Mouse (Mus musculus): ENCODE results near the gene 2310011J03Rik.

2310011J03Rik gene

DNA sequence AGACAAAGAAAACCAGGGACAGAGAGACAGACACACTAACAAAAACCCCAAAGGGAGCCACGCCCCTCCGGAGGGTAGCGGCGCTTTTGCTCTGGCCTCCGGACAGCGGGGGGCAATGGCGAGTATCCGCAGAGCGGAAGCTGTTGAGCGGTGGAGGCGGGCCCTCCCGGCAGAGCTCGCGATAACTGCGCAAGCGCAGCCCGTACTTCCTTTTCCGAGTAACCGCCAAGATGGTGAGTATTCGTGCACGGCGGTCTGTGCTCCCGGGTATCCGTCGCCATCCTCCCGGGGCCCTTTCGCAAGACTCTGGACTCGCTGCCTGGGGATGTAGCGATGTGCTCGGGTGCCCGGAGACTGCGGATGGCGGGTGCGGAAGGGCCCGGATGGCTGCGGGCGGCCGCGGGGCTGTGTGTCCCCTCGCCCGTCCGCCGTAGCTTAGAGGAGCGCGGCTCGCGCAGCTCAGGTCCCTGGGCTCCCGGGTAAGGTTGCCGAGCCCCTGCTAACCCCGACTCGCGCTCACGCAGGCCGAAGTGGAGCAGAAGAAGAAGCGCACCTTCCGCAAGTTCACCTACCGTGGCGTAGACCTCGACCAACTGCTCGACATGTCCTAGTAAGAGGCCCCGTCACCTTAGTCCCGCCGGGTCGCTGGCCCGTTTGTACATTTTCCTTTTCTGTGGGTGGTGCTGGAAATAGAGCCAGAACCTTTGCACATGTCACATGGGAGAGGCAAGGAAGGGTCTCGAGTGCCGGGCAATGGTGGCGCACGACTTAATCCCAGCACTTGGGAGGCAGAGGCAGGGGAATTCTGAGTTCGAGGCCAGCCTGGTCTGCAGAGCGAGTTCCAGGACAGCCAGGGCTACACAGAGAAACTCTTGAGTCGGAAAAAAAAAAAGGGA is 27.8 kb downstream of the 2310011J03Rik start, which contains the start of gene Rps15:
Gene Rps15, plus strand, starts transcription at position 203 of the 896 bp plus-strand sequence.
- peak; percentile 95 for DNase-seq (ENCODE audit: low read depth, low spot score)

DNA sequence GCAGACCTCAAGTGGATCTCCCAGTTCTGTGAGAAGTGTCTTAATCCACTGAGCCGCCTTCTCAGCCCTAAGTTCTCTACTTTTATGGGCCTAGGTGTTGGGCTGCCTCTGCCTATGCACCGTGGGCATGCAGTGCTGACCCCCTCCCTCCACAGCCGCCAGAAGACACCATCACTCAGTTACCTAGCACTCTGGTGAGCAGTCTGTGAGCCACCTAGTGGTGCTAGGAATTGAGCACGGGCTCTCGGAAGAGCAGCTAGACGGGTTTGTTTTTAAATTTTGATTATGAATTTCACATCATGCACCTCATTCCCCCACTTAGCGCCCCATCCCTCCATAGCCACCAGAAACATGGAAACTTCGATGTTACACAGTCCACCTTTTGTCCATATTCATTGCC is 31.7 kb downstream of the 2310011J03Rik start:
- DNase-seq (ENCODE audit: low read depth, low spot score), result no peak

DNA sequence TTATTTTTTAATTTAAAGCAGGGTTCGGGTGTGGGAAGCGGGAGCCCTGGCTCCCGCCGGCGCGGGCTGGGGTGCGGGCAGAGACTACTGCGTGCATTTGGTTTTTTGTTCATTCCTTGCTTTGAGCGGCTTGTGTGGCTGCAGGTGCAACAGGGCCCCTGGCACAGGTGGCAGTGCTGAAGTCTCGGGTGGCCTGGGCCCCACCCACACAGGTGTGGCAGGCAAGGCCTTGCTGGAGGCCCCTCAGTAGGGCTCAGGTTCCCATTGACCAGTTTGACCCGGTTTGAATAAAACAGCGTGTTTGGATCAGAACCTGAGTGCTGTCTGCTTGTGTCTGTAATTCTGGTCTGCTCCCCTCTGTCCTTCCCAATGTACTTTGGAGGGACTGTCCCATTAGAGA is 32.2 kb downstream of the 2310011J03Rik start:
- no peak for DNase-seq (ENCODE audit: low read depth, low spot score)

DNA sequence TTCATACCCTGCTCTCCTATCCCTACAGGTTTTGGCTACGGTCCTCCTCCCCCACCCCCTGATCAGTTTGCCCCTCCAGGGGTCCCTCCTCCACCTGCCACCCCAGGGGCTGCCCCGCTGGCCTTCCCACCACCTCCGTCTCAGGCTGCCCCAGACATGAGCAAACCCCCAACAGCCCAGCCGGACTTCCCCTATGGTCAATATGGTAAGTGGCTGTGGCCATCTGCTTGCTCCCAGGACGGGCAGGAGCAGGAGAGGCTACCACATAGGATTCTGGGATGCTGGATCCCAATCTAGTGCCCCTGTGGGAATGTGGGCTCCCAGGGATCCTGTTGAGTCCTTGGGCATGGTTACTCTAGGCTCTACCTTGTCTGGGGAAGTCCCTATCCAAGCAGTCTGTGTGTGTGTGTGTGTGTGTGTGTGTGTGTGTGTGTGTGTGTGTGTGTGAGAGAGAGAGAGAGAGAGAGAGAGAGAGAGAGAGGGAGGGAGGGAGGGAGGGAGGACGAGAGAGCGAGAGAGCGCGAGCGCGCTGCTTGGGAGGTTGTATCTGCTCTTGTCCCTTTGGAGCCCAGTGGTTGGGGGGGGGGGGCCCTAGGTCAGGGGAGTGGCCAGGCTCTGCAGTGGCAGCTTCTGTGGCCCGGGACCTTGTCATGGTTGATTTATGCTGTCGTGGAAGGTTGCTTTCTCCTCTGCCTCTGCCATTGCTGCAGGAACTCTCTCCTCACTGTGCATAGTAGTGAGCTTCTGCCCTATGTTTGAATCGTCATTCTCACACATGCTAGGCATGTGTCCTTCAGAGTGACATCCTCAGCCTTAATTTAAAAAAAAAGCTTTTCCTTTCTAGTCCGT is 34.9 kb downstream of the 2310011J03Rik start:
- DNase-seq (ENCODE audit: low read depth, low spot score), result no peak

DNA sequence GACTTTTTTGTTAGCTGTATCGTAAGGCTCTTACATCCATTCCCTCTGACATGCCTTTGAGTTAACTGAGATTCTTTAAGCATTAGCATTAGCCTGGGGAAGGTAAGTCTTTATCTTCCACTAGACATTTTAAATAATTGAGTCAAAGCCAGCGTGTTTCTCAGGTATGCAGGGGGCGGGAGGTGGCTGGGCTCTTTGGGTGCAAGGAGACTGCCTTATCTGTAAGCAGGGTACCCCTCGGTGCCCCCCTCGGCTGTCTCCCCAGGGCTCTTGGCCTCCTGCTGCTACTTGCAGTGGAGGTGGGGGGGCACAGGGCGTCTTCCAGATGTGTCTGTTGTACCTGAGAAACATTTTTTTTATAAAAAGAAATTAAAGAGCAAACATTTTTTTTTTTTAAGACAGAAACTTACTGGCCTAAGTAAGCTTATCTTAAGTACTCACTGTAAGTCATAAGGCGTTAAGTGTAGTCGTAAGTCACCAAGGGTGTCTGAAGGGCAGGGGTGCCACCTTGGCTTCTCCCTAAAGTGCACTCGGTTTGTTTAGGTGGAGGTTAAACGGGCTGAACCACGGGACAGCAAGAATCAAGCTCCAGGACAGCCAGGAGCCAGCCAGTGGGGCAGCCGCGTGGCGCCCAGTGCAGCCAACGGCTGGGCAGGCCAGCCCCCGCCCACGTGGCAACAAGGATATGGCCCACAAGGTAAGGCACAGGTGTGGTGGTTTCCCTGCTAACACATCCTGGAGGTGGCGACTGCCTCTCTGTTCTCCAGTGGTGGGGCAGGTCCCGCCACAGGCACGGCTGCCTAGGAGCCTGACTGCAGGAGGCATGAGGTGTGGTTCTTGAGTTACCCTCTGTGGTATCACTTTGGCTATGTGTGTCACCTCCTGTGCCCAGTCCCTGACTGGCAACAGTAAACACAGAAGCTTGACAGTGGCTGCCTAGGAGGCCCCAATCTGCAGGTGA is 37.6 kb downstream of the 2310011J03Rik start:
- no peak for DNase-seq (ENCODE audit: low read depth, low spot score)

DNA sequence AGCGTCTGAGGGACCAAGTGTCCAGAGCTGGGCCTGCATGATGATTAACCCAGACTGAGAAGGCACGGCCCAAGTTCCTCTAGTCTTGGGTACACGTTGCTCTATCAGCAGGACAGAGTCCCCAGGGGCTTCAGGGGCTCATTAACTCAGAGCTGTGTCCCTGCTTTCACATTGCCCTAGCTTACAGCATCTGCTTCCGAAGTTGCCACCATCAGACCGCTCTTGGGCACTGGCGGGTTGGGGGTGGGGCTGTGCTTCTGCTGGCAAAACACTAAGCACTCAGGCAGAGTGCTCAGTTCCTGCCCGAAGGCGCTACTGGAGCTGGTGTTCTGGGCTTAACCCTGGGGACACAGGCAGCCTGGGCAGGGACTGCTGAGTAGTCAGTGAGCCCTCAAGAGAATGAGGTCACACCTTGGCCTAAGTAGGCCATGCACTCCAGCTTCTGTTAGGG is 38.4 kb downstream of the 2310011J03Rik start:
- DNase-seq (ENCODE audit: low read depth, low spot score), result peak; percentile 65

DNA sequence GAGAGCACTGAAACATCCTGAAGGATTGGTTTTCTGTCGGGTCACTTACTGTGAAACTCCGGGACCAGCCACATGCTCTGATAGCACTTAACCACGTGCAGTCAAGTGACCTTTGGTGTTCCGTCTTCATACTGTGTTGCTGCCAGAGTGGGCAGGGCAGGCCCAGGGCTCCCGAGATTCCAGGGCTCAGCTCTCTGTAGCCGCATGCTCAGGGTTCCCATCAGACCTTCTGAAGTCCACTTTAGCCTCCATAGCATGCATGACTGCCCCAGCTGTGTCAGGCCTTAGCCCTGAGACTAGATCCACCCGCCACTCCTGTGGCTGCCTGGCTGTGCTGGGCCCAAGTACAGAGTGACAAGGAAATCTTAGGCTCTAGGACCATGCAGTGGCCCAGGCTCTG is 39.0 kb downstream of the 2310011J03Rik start:
- no peak for DNase-seq (ENCODE audit: low read depth, low spot score)

DNA sequence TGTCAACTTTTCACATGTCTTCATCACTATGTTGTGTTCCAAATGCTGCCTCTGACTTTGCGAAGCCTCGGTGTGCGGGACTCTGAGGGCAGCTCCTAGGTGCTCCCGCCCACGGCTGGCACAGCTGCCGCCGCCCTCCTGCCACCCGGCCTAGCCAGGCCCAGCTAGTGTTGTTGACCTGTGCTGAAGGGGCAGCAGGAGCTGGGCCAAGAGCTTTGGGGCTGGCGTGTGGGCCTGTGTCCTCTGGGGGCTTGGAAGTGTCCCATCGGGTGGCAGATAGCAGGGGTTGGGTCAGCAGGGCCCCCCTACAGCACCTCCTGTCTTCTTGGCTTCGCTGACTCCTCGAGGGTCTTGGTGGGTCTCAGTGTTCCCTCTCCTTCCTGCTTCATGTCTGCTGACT is 41.1 kb downstream of the 2310011J03Rik start:
- no peak for DNase-seq (ENCODE audit: low read depth, low spot score)

DNA sequence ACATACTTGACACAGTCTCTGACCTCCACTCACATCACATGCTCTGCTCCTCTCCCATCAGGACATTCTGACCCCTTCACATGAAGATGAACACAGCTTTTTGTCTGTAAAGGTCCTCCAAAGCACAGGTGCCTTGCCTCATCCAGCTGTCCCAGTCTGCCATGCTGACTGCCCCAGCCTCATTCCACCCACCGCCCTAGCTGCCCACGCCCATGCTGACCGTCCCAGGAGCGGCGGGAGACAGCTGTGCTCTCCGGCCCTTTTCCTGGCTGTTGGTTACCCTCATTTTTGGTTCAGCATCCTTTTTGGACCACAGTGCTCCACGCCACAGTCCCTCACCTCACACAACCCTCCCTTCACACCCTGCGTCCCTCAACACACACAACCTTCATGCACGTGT is 41.9 kb downstream of the 2310011J03Rik start:
- DNase-seq (ENCODE audit: low read depth, low spot score), result no peak

DNA sequence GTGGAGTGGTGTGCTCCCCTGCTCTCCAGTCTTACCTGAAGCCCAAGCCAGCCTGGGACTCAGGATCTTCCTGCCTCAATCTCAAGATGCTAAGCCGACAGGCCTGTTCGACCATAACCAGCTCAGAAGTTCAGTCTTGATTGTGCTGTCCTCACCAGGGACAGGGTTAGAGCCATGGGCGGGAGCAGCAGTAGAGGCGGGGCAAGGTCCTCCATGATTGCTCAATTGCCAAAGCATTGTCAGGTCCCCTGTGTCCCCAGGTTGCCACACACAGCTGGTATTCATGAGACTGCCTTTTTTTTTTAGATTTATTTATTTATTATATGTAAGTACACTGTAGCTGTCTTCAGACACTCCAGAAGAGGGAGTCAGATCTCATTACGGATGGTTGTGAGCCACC is 44.1 kb downstream of the 2310011J03Rik start:
- no peak for DNase-seq (ENCODE audit: low read depth, low spot score)

DNA sequence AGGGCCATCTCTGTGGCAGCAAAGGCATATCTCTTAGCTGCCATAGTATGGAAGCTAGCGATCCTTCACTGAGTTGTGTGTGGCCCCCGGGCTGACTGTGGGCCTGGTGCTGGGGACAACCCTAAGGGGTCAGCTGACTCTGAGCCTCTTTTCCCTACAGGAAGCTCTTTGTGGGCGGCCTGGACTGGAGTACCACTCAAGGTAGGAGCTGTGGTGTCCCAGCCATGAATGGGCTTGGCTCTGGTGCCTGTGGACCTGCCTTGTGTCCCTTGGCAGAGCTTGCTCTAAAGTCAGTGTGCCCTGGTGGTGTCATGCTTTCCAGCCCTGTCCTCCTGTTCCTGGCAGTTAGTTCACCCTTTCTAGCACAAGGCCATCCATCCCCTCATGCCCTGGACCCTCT is 46.5 kb downstream of the 2310011J03Rik start:
- DNase-seq (ENCODE audit: low read depth, low spot score), result no peak

DNA sequence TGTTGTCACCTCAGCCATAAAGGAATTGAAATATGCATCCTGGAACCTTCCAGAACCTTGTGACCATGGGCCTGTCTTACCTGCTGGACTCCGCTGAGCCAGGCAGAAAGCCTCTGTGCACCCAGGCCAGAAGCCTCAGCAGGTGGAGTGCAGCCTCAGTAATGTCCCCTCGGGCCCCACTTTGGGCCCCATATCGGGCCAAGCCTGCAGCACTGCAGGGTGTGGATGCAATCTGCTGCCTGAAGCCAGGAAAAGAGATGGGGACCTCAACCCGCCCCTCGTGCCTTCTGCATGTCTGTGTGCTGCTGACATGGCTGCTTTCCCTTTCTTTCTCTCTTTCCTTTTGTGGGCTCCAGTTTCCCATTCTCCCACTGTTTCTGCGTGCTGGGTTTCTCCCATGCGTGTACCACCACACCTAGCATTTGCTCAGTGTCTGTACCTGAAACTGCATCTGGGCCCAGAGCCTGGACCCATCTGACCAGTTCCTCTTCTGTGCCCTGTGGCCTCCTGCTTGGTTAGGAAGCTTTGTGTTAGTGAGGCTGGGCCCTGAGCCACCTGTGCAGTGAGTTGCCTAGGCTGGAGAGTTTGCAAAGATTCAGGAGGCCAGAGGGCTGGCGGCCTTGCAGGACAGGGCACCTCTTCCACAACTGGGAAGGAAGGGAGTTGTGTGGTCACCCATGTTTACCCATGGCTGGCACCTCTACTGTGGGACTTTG is 48.3 kb downstream of the 2310011J03Rik start:
- DNase-seq (ENCODE audit: low read depth, low spot score), result no peak

DNA sequence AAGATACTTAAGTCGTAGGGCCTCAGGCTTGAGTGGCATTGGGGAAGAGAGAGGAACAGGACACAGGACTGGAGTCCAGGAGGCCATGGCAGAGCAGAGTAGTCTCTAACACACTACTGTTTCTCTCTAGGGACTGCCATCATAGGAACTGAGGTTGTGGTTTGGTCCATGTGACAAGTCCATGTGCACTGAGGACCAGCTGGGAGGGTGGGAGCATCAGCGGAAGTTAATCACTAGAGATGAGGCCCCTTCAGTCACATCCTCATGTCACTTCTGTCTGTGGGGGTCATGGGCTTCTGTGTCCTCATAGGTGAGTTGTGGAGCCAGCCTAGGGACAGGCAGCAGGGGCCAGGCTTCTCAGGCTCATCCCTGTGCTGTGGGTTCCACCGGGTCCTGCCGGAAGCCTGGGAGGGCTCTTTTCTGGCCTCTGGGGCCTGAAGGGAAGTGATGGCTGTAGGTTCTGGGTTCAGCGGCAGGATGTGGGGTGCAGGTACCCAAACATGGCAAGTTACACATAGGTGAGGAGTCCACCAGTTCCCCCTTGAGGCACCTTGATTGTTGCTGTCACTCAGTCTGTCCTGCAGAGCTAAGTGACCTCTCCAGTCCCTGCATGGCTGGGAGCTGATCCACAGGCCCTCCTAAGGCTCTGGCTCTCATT is 49.0 kb downstream of the 2310011J03Rik start:
- no peak for DNase-seq (ENCODE audit: low read depth, low spot score)

DNA sequence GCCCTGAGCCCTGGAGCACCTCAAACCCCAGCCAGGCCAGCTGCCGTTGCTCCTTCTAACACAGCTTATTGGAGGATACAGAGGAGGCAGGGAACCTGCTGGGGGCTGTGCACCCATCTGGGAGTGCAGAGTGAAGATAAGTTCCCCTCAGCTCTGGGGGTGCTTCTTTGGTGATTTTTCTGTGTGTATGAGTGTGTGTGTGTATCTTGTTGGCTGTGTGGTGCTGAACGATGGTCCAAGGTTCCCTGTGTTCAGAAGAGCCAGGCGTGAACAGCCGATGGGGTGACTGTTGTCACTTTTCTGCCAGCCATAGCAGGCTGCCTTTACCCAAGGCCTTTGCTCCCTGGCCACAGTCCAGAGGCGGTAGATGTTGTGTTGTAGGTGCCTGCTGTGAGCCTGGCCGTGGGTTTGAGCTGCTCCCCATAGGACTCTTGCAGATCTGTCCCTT is 49.6 kb downstream of the 2310011J03Rik start:
- DNase-seq (ENCODE audit: low read depth, low spot score), result no peak

DNA sequence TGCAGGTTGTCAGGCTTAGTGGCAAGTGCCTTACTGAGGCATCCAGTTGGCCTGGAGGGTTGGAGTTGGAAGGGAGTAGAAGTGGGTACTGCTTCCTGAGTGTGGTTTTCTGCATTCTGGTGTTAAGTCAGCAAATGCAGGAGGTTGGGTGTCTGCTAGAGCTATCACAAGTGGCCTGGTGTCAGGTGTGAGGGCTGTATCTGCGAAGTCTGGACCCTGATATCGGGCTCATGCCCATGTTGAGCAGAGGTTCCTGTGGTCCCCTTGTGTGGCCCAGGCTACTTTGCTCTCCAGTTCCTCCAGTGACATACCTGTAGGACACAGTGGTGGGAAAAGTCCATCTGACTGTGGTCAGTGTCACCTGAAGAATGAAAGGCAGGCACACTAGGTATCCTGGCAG is 50.2 kb downstream of the 2310011J03Rik start:
- DNase-seq (ENCODE audit: low read depth, low spot score), result no peak

All from skeletal muscle tissue, adult 2 months (tissue).